In genomic region chr1:78140505-78141303, GRCm38 (mm10) we compare ENCODE assay signal across 10 mouse cellular contexts. TPM values are rescaled to one million over a fixed set of nuclear protein-coding genes. Genes with fewer than 3 reads are reported as not detected.
DNase-seq lines count a peak whose midpoint lies in the region; ATAC-seq lines count a peak whose summit lies in the region.
"Had no signal": no experiment of that assay in that cellular context is flagged by ENCODE, and none has a peak within 500 bp of the region (broad histone marks: within the 10 kb centered on the region; RNA-seq: fewer than 3 reads in every experiment).

No protein-coding gene starts in this region.

- no peak overlapping the region for H3K4me3 ChIP-seq in liver, embryonic 15.5 days (replicated peaks)
- no peak overlapping the region for H3K4me3 ChIP-seq in liver, embryonic 11.5 days (ENCODE audit: low read depth, low read length)
- no peak overlapping the region for H3K4me3 ChIP-seq in intestine, embryonic 14.5 days (ENCODE audit: low read depth, low read length)
- no peak overlapping the region for H3K4me3 ChIP-seq in neural tube, embryonic 14.5 days (ENCODE audit: low read depth, low read length)
- H3K4me3 ChIP-seq: forebrain, embryonic 15.5 days had no signal

- peak; percentile 40; the same call in 1 of the 2 replicates for ATAC-seq in liver, embryonic 15.5 days (ENCODE audit: insufficient read depth)
- ATAC-seq in liver, embryonic 11.5 days (replicated peaks; ENCODE audit: low FRiP score): no peak
- peak; percentile 60 for ATAC-seq in intestine, embryonic 14.5 days (replicated peaks; ENCODE audit: low FRiP score, low TSS enrichment, low read depth)
- ATAC-seq in neural tube, embryonic 14.5 days (ENCODE audit: low read depth): peak; percentile 39; the same call in 1 of the 2 replicates
- ATAC-seq: forebrain, embryonic 15.5 days had no signal

- H3K36me3 ChIP-seq in liver, embryonic 15.5 days (replicated peaks): no peaks in the 10 kb centered on the region
- no peaks in the 10 kb centered on the region for H3K36me3 ChIP-seq in liver, embryonic 11.5 days (ENCODE audit: control insufficient read depth, insufficient read depth, low read length)
- H3K36me3 ChIP-seq in intestine, embryonic 14.5 days (ENCODE audit: control insufficient read depth, insufficient read depth, low read length): no peaks in the 10 kb centered on the region
- H3K36me3 ChIP-seq in neural tube, embryonic 14.5 days (ENCODE audit: control insufficient read depth, insufficient read depth, low read length): no peaks in the 10 kb centered on the region
- H3K36me3 ChIP-seq: forebrain, embryonic 15.5 days had no signal

- no peak overlapping the region for H3K4me2 ChIP-seq in liver, embryonic 15.5 days
- H3K4me2 ChIP-seq in liver, embryonic 11.5 days: no peak overlapping the region
- no peak overlapping the region for H3K4me2 ChIP-seq in intestine, embryonic 14.5 days (ENCODE audit: low read length)
- H3K4me2 ChIP-seq in neural tube, embryonic 14.5 days (ENCODE audit: low read depth, low read length): no peak overlapping the region
- H3K4me2 ChIP-seq: forebrain, embryonic 15.5 days had no signal

- no peaks in the 10 kb centered on the region for H3K9me3 ChIP-seq in liver, embryonic 15.5 days (replicated peaks)
- H3K9me3 ChIP-seq in liver, embryonic 11.5 days (ENCODE audit: control insufficient read depth, low read length): no peaks in the 10 kb centered on the region
- H3K9me3 ChIP-seq in intestine, embryonic 14.5 days (ENCODE audit: control insufficient read depth, low read length): no peaks in the 10 kb centered on the region
- no peaks in the 10 kb centered on the region for H3K9me3 ChIP-seq in neural tube, embryonic 14.5 days (ENCODE audit: control insufficient read depth, low read length)
- H3K9me3 ChIP-seq: forebrain, embryonic 15.5 days had no signal

- no peaks in the 10 kb centered on the region for H3K4me1 ChIP-seq in liver, embryonic 15.5 days (replicated peaks)
- no peaks in the 10 kb centered on the region for H3K4me1 ChIP-seq in liver, embryonic 11.5 days (replicated peaks; ENCODE audit: control insufficient read depth, insufficient read depth, low read length)
- H3K4me1 ChIP-seq in intestine, embryonic 14.5 days (replicated peaks; ENCODE audit: control insufficient read depth, insufficient read depth, low read length): no peaks in the 10 kb centered on the region
- 0 out of 2 replicates have a peak, but pooled peaks cover 5% of the 10 kb centered on the region for H3K4me1 ChIP-seq in neural tube, embryonic 14.5 days (ENCODE audit: control insufficient read depth, insufficient read depth, low read length)
- H3K4me1 ChIP-seq: forebrain, embryonic 15.5 days had no signal

- DNase-seq in liver, embryonic 11.5 days (ENCODE audit: low spot score): no peak
- peak; percentile 63 for DNase-seq in embryo, embryonic 9.5 days (ENCODE audit: extremely low spot score)
- peak; percentile 68 for DNase-seq in intestine, embryonic 14.5 days (ENCODE audit: low spot score)
- DNase-seq in adrenal gland, adult 2 months: no peak
- no peak for DNase-seq in layer of hippocampus, postnatal 14 days (ENCODE audit: low spot score in 2 of 2)
- no peak for DNase-seq in gastrocnemius, postnatal 4 days (ENCODE audit: low spot score in 2 of 2)
- DNase-seq: right cerebral cortex, postnatal 4 days had no signal

- H3K27ac ChIP-seq in liver, embryonic 15.5 days (replicated peaks): no peak overlapping the region
- no peak overlapping the region for H3K27ac ChIP-seq in liver, embryonic 11.5 days (ENCODE audit: low read depth, low read length)
- H3K27ac ChIP-seq in intestine, embryonic 14.5 days (ENCODE audit: low read depth): no peak overlapping the region
- no peak overlapping the region for H3K27ac ChIP-seq in neural tube, embryonic 14.5 days (ENCODE audit: low read depth, low read length)
- H3K27ac ChIP-seq: forebrain, embryonic 15.5 days had no signal

- peaks cover 69% of the 10 kb centered on the region for H3K27me3 ChIP-seq in liver, embryonic 15.5 days
- peaks cover 70% of the 10 kb centered on the region for H3K27me3 ChIP-seq in liver, embryonic 11.5 days (replicated peaks; ENCODE audit: control insufficient read depth, insufficient read depth, low read length)
- peaks cover 99% of the 10 kb centered on the region for H3K27me3 ChIP-seq in intestine, embryonic 14.5 days (replicated peaks; ENCODE audit: control insufficient read depth, insufficient read depth, low read length)
- H3K27me3 ChIP-seq in neural tube, embryonic 14.5 days (ENCODE audit: control insufficient read depth, insufficient read depth, low read length): peaks cover 21% of the 10 kb centered on the region

- no peak overlapping the region for H3K9ac ChIP-seq in liver, embryonic 15.5 days
- no peak overlapping the region for H3K9ac ChIP-seq in liver, embryonic 11.5 days (ENCODE audit: low read depth, low read length)
- H3K9ac ChIP-seq in intestine, embryonic 14.5 days (ENCODE audit: low read length): no peak overlapping the region
- H3K9ac ChIP-seq in neural tube, embryonic 14.5 days (replicated peaks; ENCODE audit: low read depth, low read length): no peak overlapping the region
- H3K9ac ChIP-seq: forebrain, embryonic 15.5 days had no signal

- WGBS in liver, embryonic 15.5 days (ENCODE audit: insufficient replicate concordance): 2% methylated on average over 14 of the region's 14 CpGs
- whole genome bisulfite sequencing in liver, embryonic 11.5 days: 6% methylated on average over 14 of the region's 14 CpGs
- 2% methylated on average over 14 of the region's 14 CpGs for WGBS in intestine, embryonic 14.5 days
- 5% methylated on average over 14 of the region's 14 CpGs for WGBS in neural tube, embryonic 14.5 days

RNA-seq across cellular contexts. Expression of gene Pax3, which starts 56.2 kb away (rescaled TPM):
- polyA plus RNA-seq in liver, embryonic 15.5 days (2015; fragmentation: Nextera tagmentation; extraction: Ambion mirVana): 0.02 and 0.06 TPM in 2 replicates
- polyA plus RNA-seq in liver, embryonic 11.5 days (2014; fragmentation: Nextera tagmentation; extraction: Ambion mirVana): 0.44 and 0.55 TPM in 2 replicates
- not detected in 2 replicates for polyA plus RNA-seq in intestine, embryonic 14.5 days (2014; fragmentation: Nextera tagmentation; extraction: Ambion mirVana)
- 4.6 and 6.3 TPM in 2 replicates for polyA plus RNA-seq in neural tube, embryonic 14.5 days (2014; fragmentation: Nextera tagmentation; extraction: Ambion mirVana)
- not detected for total RNA-seq in adrenal gland, adult 2 months (2021)
- polyA plus RNA-seq in adrenal gland, adult 2 months (2012; rRNA removed): not detected in 2 replicates
- total RNA-seq in layer of hippocampus, postnatal 14 days (2021): not detected
- total RNA-seq in gastrocnemius, postnatal 4 days (2021): under 1 TPM in 1 of 2 experiments, not detected in 1; 0.13 TPM

Comparison
In these comparisons a context has a peak if more than half of its experiments do, and no peak if none do; other contexts are left out.
1. DNase-seq: peak in embryo, embryonic 9.5 days (single experiment) and intestine, embryonic 14.5 days (single experiment); none in liver, embryonic 11.5 days (single experiment), adrenal gland, adult 2 months (single experiment), layer of hippocampus, postnatal 14 days (0 of 2) and gastrocnemius, postnatal 4 days (0 of 2).